Mouse (Mus musculus) heart, postnatal 25 days (tissue): ENCODE measurements around the gene Xkr7. TPM values are rescaled to one million over a fixed set of nuclear protein-coding genes. Genes with fewer than 3 reads are reported as not detected.
A peak's percentile ranks its signal among the peaks of the same experiment; 100 is the strongest.

Source experiments
- DNase-seq: peaks from one replicate; pipeline ENCODE4 v3.0.0; 2022; ENCODE audit warnings: low spot score
- intact Hi-C: fragments of 180-260 bp; cut with DNase I; formaldehyde crosslinking; loops from one replicate; pipeline ENCODE4 v1.15.1; 2025
- total RNA-seq, 2 experiments: library from RNA; stranded (reverse); gene quantifications; 2 replicates each; pipeline ENCODE4 v1.2.3; 2021

The Xkr7 gene
- total RNA-seq: not detected

DNA sequence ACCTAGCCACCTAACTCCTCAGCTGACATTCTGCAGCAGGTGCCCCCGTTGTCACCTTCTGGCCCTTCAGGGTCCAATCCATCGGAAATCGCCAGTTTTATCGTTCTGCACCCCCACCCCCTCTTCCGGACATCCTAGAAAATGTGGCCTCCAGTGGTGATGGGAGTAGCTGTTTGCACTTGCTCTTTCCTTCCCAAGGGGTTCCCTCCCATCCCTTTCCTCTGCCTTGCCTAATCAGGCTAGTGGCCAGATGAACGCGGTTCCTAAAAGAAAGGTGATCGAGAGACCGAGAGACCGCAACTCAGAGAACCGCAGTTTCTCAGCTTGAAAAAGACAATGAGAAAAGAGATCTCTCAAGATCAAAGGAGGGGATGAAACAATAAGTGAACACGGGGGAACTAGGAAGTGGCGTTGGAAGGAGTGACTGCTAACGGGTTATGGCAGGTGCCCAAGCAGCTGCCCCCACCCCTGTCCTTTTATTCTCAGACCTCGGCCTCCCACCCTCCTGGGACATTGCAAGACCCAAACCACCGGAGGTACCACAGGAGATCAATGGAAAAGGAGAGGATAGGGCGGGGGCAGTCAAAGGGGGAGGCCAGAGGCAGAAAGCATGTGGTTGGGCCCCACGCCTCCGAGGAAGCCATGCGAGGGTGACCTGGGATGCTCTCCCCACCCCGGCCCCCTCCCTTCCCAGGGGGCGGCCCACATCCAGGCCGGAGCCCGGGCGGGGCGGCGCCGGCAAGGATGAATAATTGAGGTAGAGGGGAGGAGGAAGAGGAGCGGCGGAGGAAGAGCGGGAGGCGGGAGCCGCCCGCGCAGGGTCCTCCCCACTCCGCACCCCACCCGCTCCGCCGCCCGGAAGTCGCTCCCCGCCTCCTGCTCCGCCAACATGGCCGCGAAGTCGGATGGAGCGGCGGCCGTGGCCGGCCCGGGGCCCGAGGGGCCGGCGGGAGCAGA lies at the start of gene Xkr7:
TSS of gene Xkr7 (plus strand) at position 727 of the 957 bp plus-strand sequence.
- no peak for DNase-seq
- intact Hi-C loops: no loop called here

DNA sequence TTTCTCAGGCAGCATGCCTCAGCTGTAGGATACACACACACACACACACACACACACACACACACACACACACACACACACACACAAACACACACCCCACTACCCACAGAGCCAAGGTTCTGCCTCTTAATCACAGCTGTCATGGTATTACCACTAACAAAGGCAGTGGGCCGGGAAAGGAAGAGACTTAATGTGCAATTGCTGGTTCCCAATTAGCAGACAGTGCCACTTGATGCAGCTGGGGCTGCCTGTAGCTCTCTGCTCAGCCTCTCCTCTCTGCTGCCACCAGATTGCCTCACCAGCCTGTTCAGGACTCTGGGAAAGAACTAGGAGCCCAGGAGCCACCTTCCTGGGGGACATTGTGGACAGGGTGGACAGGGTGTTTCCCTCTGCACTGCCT lies 46.1 kb upstream of the Xkr7 start:
- intact Hi-C loops: no loop called here
- DNase-seq: no peak

DNA sequence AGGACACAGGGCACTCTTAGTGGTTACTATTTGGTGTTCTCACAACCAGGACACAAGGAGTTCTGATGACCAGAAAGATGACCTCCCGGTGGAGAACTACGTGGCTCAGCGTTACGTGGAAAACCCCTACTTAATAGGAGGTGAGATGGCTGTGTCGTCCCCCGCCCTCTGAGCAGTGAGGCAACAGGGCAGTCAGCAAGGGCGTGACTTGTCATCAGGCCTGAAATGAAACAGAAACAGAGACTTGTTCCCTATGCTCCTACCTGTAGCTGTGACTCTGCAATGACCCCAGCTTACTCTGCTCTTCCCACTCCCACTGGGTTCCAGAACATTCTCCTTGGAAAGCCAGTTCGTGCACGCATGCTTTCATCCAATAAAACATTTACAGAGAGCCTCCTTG lies 40.1 kb upstream of the Xkr7 start:
- DNase-seq: no peak
- intact Hi-C loops: no loop called here

DNA sequence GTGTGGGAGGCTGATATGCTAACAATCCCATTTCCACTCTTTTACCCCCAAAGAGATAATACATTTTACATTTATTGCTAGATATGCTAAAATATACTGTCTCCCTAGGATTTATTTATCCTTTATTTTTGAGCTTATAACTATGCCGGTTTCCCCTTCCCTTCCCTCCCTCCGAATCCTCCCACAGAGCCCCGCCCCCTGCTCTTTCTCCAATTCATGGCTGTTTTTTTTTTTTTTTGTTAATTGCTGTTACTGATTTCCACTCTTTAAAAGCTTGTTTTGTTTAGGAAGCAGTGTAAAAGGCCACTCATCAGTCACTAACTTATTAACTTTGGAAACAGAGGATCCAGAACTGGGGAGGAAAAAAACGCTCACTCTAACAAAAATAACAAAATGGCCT lies 34.6 kb upstream of the Xkr7 start:
- intact Hi-C loops: no loop called here
- no peak for DNase-seq

DNA sequence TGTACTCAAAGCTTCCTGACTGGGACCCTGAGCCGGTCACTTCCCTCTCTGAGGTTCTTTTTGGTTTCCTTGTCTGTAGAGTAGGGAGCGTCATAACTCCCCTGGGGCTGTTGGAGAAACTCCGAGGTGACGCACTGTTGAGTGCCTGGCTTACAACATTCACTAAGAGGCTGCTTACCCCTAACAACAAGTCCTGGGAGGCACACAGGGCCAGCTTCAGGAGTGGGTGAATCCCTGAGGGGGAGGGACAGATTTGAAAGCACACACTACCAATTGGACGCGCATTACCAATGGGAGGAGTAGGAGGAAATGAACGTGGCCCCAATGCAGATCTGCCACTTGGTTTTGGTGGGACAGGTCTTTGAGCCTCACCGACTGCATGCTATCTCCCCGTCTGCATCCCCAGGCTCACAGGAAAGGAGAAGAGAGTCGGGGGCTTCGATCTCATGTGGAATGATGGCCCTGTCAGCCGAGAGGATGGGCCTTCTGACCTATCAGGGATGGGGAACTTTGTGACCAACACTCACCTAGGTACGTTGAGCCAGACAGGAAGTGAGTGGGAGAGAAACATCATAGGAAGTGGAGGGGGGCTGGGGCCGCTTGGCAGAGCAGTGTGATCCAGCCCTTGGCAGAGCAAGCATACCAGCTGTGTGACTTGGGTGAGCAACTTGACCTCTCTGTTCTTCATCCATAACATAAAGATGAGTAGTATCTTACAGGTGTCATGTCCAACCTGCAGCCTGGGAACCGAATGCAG lies 29.0 kb upstream of the Xkr7 start:
- intact Hi-C loops: no loop called here
- no peak for DNase-seq

DNA sequence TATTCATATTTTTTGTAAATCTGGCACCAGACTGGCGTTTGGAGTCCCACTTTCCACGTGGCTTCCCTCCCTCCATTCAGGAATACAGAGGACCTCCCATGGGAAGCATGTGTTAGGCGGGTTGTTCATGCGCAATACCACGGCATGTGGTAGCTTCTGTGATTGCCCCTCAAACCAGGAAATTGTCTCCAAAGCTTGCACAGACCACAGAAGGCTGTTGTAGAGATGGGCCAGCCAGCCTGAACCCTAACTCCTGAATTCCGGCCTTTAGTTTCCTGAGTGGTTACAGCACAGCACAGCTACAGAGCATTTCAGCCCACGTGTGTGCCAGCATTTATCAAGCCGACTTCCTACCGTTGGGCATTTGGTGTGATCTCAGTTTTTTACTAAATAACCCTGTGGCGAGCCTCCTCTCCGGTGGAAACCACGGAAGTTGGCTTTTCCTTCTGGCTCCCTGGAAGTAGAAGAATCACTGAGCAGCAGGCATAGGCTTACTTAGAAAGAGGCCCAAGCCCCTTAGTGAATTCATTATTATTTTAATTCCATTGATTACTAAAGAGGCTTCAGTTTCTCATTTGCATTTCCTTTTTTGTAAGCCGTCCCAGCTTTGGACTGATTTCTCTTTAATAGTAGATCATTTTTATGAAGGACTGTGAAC lies 27.8 kb upstream of the Xkr7 start:
- no peak for DNase-seq
- intact Hi-C loops: no loop called here

DNA sequence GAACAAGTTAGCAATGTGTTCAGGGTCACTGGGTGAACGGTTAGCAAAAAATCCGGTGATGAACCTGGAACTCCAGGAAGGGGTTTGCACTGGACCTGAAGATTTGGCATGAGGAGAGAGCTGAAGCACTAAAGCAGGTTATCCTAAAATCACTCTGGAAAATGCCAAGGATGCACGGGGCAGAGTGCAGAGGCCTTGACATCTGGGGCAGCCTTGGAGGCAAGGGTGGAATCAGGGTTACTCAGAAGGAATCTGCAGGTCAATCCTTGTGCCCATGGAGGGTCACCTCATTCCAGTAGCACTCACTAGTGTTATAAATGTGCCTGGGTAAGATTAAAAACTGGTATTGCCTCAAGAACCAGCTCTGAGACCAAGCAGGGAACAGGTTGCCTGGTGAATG lies 25.7 kb upstream of the Xkr7 start:
- DNase-seq: no peak
- intact Hi-C loops: no loop called here

DNA sequence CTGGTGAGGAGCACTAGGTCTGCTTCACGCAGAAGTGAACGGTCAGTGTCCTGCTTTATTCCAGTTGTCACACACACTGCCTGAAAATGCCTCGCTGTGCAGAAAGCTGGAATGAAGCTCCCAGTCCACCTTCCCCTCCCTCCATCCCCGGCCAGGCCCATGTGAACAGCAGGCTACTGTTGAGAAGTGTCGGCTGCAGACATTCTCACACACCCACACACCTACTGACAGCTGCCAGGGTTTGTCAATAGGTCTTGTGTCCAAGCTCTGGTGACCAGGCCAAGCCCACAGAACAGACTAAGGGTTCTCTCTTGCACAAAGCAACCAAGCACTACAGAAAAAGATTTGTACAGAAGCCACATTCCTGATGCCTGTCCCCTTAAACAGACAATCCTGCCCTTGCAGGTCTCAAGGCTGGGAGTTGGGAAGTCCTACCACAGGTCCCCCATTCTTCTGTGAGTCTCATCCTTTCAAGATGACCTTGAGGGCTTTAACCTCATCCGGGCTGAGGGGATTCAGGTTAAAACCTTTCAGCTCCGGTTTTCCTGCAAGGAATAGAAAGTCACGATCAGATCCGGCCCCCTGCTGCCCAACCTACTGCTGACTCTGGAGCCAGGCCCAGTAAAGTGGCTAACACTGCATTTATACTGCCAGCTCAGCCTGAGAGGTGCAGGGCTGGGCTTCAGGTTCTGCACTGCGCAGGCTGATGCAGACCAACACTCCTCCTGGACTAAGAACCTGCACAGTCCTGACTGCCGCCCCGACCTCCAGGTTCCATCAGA lies 22.3 kb upstream of the Xkr7 start:
- intact Hi-C loops: no loop called here

DNA sequence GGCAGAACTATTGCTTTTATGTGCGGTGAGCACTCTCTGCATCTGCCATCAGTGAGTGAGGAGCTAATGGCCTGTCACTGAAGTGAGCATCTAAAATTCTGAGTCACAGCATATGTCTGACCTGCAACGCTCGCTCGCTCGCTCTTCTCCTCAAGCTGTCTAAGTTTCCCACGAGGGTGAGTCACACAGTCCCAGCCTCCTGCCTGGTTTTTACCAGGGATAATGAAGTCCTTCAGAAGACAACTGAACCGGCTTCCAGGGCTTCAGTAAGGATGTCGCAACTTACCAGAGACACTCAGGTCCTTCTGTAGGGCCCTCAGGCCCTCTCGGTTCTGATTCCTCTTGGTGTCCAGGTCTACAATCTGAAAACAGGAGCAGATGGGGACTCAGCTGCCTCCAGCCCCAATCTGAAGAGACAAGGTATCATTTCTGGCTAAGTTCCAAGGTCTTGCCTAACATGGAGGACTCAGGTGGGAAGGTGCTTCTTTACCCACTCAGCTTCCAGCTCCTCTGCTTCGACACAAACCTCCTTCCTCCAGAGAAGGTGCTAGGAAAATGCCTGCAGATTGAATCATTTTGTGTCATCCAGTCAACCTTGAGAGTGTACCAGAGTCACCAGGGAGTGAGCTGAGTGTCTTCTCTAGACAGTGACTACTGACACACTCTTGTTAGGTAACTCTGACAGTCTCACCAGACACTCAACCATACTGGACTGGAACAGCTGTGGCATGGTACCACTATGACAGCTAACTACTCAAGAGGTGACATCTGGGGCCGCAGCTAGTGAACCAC lies 17.7 kb upstream of the Xkr7 start:
- intact Hi-C loops: loop anchor here (2.0 to 10.0 kb wide), 2 partner anchors 97 to 329 kb away; partner anchors contain the start of gene Mcts2

More for the DNA sequence above, 22.3 kb upstream of the Xkr7 start:
- no peak for DNase-seq

DNA sequence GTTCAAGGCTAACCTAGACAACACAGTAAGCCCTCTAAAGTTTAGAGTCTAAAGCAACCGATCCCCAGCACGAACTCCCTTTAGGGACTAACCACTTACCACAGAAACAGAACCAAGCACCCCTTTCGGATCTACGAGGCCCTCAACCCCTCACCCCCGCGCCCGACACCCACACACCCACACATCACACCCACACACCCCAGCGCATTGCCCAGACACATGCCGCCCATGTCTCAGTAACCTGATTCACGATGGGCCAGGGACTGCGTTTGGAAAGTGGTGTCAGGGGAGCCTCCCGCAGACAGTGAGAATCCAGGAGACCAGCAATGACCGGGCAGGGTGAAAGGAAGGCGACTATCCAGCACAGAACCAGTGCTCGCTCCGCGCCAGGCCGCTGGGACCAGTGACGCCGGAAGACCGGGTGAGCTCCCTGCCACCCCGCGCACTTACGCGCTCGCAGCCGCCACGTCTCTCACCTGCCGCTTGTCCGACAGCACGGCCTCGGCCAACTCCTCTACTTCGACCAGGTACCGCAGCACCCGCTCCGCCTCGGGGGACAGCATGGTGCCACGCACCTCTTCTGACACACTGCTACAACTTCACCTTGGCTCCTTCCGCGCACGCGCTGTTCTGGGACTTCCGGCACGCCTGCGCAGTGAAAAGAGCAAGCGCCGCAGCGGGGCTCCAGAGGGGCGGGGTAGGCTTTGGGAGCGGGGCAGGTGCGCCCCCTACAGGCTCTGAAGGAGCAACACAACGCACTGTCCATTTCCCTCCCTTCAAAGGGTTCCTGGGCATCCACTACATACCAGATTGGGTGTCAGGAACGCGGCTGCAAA lies 16.7 kb upstream of the Xkr7 start, which contains the start of gene Pdrg1:
TSS of gene Pdrg1 (minus strand) at position 670 of the 836 bp plus-strand sequence.
- DNase-seq: peak; percentile 86
- intact Hi-C loops: loop anchor here (2.0 to 10.0 kb wide), 3 partner anchors 73 to 330 kb away; partner anchors contain the start of gene Mcts2

More for the DNA sequence above, 17.7 kb upstream of the Xkr7 start:
- DNase-seq: no peak

DNA sequence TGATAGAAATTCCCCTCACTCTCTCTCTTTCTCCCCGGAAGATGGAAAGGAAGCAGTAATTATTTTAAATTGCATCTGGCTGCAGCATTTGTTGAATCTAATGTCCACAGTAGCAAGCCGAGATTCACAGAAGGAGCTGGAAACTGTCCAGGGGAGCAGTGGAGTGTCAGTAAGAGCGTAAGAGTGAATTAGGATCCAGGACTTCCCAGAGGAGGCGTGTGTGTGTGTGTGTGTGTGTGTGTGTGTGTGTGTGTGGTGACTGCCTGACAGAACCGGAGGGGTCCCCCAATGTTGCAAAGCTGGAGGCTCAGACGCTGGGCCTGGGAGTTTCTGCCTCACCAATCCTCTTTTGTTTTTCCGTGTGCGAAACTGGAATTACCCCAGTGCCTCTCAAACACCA lies 15.8 kb upstream of the Xkr7 start:
- DNase-seq: no peak
- intact Hi-C loops: loop anchor here (2.0 to 10.0 kb wide), 3 partner anchors 74 to 331 kb away; partner anchors contain the start of gene Mcts2

DNA sequence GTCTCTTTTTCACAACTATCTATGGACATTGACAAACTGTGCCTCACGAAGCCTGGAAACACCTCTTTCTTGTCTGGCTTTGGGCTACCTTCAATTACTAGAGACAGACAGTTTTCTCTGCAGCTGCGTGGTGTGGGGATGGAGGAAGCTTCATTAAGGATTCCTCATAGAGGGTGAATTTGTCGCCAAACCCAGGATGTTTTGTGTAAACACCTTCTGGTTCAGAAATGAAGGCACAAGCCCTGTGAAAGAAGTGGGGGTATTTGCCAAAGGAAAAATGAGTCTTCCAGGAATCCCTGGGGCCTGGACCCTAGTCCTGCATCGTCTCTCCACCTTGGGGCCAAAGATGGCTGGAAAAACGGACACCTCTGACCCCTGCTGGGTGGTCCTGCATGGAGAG lies 14.9 kb upstream of the Xkr7 start:
- no peak for DNase-seq
- intact Hi-C loops: loop anchor here (5.0 to 10.0 kb wide), 2 partner anchors 74 to 332 kb away; partner anchors contain the start of gene Mcts2

DNA sequence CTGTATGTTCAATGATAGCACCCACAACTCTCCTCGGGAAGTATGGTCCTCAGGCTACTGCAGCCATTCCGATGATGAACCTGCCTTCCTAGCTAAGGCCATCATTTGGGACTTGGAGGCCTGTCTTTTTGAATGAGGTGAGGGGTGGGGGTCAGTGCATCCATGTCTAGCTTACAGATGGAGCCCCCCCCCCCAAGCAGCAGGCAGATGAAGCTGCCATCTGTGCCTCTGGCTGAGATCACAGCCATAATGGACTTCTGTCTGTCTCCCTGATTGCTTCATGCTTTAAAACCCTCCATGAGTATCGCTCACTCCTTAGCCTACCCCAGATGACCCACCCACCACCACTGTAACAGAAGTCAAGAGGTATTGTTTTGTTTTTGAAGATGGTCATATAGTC lies 12.3 kb upstream of the Xkr7 start:
- DNase-seq: no peak
- intact Hi-C loops: loop anchor here (5.0 to 10.0 kb wide), 2 partner anchors 77 to 335 kb away; partner anchors contain the start of gene Mcts2

DNA sequence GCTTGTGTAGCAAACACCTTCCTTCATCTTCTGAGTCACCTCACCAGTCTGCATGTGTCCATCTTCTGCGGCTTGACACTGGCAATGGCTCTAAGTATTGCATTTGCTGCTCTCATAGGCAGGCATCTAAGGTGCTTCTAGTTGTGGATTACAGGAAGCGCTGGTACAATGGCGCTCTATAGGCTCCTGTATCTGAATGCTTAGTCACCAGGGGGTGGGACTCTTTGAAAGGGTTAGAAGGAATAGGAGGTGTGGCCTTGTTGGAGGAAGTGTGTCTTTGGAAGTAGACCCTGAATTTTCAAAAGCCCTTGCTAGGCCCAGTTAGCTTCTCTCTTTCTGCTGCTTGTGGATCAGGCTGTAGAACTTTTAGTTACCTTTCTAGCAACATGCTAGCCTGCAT lies 10.5 kb upstream of the Xkr7 start:
- intact Hi-C loops: no loop called here
- no peak for DNase-seq

DNA sequence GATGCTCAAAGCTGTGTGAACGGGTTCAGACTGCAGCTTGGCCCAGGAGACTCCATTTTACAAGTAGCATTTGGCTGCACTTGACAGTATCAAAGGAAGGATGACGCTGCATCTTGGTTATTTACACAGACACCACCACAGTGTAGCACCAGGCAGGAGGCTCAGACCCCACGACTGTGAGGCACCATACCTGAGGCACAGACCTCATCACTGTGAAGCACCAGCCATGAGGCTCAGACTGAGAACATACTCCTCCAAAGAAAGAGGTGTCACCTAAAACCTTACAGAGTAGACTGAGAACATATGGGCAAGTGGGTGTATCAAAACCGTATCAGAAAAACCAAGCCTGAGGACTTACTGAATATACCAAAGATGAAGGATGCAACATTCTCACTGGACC lies 8.8 kb upstream of the Xkr7 start:
- intact Hi-C loops: no loop called here
- DNase-seq: no peak

DNA sequence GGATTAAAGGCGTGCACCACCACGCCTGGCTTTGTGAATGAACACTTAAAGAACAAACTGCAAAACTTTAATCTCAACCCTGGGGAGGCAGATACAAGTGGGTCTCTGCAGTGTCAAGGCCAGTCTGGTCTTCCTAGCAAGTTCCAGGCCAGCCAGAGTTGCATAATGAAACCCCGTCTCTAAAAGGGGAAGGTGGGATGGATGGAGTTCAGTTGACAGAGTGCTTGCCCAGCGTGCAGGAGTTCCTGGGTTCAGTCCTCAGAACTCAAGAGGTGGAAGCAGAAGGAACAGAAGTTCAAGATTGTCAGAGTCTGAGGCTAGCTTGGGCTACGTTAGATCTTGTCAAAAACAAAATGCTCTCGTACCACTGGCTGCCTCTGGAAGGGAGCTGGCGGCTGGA lies 5.6 kb upstream of the Xkr7 start:
- DNase-seq: no peak
- intact Hi-C loops: no loop called here

DNA sequence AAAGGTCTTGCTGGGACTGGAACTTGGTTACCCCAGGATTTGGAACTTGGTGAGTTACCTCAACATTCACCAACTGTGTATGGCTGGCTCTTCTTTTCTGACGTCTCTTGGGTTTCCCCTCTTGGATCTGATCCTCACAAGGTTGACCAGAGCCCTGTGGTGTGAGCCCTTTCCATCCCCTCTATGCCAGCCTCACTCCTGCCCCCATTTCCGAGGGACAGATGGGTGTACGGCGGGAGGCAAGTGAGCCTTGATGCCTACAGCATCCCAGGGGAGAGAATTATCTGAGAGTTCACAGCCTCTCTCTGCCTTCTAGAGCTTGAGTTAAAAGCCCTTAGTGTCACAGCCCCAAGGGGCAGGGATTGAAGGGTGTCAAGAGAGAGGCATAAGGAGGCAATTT lies 4.2 kb upstream of the Xkr7 start:
- no peak for DNase-seq
- intact Hi-C loops: no loop called here

DNA sequence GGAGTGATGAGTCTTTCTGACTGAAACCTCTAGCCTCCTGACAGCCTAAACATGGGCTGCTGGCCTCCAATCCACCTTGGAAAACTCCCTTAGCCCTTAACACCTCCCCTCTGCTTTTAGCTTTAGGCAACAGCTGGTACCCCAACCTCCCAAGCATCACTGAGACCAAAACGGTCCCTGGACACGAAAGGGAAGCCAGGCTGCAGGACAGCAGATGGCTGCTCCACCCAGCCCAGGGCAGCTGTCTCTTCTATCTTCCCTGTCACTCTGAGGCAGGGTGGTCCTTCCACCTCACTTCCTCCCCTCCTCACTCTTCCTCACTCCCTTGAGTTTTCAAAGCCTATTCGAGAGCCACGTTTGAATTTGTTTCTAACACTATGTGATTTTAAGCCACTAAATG lies 1.2 kb upstream of the Xkr7 start:
- intact Hi-C loops: no loop called here

More for the DNA sequence above, 1.2 kb upstream of the Xkr7 start:
- DNase-seq: no peak
